Comparison of ENCODE assay signal across 25 mouse cellular contexts in genomic region chr13:21642418-21642817, GRCm38 (mm10). TPM values are rescaled to one million over a fixed set of nuclear protein-coding genes. Genes with fewer than 3 reads are reported as not detected.
A peak's percentile ranks its signal among the peaks of the same experiment; 100 is the strongest.
DNase-seq lines count a peak whose midpoint lies in the region; ATAC-seq and TF ChIP-seq lines count a peak whose summit lies in the region.
"Had no signal": no experiment of that assay in that cellular context is flagged by ENCODE, and none has a peak within 500 bp of the region (broad histone marks: within the 10 kb centered on the region; RNA-seq: fewer than 3 reads in every experiment).

TSS of gene Olfr11 (minus strand) at chr13:21642518.

- in situ Hi-C loops in CH12.LX (cut with MboI; ENCODE audit: low pct_ligation_motif_present, low pct_unique_long_range_greater_than_20kb, low sequenced_read_pairs): no loop called here

- no peak within 1 kb of the TSS for H3K4me3 ChIP-seq in CH12.LX (replicated peaks in 1 of 3; ENCODE audit: low read depth in 2 of 3, low read length in 2 of 3, poor library complexity in 1 of 3)
- no peak within 1 kb of the TSS for H3K4me3 ChIP-seq in brown adipose tissue, adult 24 weeks (ENCODE audit: insufficient read depth, low read depth, low read length)
- H3K4me3 ChIP-seq in lung, postnatal 0 days (ENCODE audit: low read depth, low read length): no peak within 1 kb of the TSS
- H3K4me3 ChIP-seq: embryonic facial prominence, embryonic 10.5 days; embryonic facial prominence, embryonic 12.5 days; forebrain, embryonic 13.5 days; forebrain, embryonic 15.5 days had no signal

- no peak within 1 kb of the TSS for H3K9ac ChIP-seq in CH12.LX (ENCODE audit: insufficient read depth, low read depth)
- no peak within 1 kb of the TSS for H3K9ac ChIP-seq in lung, postnatal 0 days (replicated peaks; ENCODE audit: low read depth)
- H3K9ac ChIP-seq: embryonic facial prominence, embryonic 12.5 days; forebrain, embryonic 13.5 days; forebrain, embryonic 15.5 days; forebrain, postnatal 0 days had no signal

- TF ChIP-seq RAD21 in CH12.LX (IDR thresholded peaks at IDR 0.05; ENCODE audit: low read depth, low read length): no peak

- H3K36me3 ChIP-seq in CH12.LX (replicated peaks in 1 of 2; ENCODE audit: control insufficient read depth in 1 of 2, insufficient read depth in 1 of 2, low read length in 1 of 2): no peaks in the 10 kb centered on the region
- no peaks in the 10 kb centered on the region for H3K36me3 ChIP-seq in lung, postnatal 0 days (ENCODE audit: insufficient read depth, low read length)
- H3K36me3 ChIP-seq: embryonic facial prominence, embryonic 10.5 days; embryonic facial prominence, embryonic 12.5 days; forebrain, embryonic 15.5 days had no signal

- H3K9me3 ChIP-seq in CH12.LX (replicated peaks; ENCODE audit: low read length): no peaks in the 10 kb centered on the region
- H3K9me3 ChIP-seq in lung, postnatal 0 days (ENCODE audit: low read length): no peaks in the 10 kb centered on the region
- H3K9me3 ChIP-seq: embryonic facial prominence, embryonic 10.5 days; embryonic facial prominence, embryonic 12.5 days; forebrain, embryonic 13.5 days; forebrain, embryonic 15.5 days had no signal

- no peaks in the 10 kb centered on the region for H3K79me2 ChIP-seq in CH12.LX (replicated peaks; ENCODE audit: control insufficient read depth, extremely low read depth, insufficient read depth, poor library complexity, severe bottlenecking)

- 89% methylated on average over 2 of the region's 2 CpGs for WGBS in lung, postnatal 0 days

- no peak for TF ChIP-seq EP300 in CH12.LX (IDR thresholded peaks at IDR 0.05; ENCODE audit: low read length)
- TF ChIP-seq EP300 in lung, postnatal 0 days (IDR thresholded peaks at IDR 0.05): no peak

- no peak for ATAC-seq in lung, postnatal 0 days
- ATAC-seq: CD4-positive, CD25-positive, alpha-beta regulatory T cell, adult 4 months; forebrain, embryonic 13.5 days; forebrain, embryonic 15.5 days; forebrain, postnatal 0 days had no signal

- peak; percentile 9 for DNase-seq in adrenal gland, postnatal 10 days
- no peak for DNase-seq in adrenal gland, adult 18-20 months (ENCODE audit: low spot score in 2 of 2)
- peak; percentile 29 for DNase-seq in CH12.LX (ENCODE audit: extremely low read depth)
- DNase-seq in ZHBTc4 (ENCODE audit: low read depth, low spot score): peak; percentile 2
- no peak for DNase-seq in cerebellum, adult 18-20 months
- DNase-seq in lung, postnatal 0 days (ENCODE audit: low spot score): no peak
- DNase-seq in kidney, postnatal 36 days: no peak
- DNase-seq: adrenal gland, adult 2 months; adrenal gland, postnatal 14 days; adrenal gland, postnatal 36 days; B cell, adult 2 months; cerebellum, adult 11-12 months; cerebellum, adult 9-10 months; cerebellum, postnatal 10 days; cerebellum, postnatal 25 days; forebrain, postnatal 0 days had no signal

- peak within 1 kb of the TSS; percentile 13 for H3K4me2 ChIP-seq in CH12.LX (ENCODE audit: insufficient read depth, low read depth, poor library complexity, severe bottlenecking)
- H3K4me2 ChIP-seq in lung, postnatal 0 days (replicated peaks; ENCODE audit: low read depth, low read length): no peak within 1 kb of the TSS
- H3K4me2 ChIP-seq: embryonic facial prominence, embryonic 12.5 days; forebrain, embryonic 13.5 days; forebrain, embryonic 15.5 days had no signal

- H3K27me3 ChIP-seq in CH12.LX (replicated peaks): no peaks in the 10 kb centered on the region
- no peaks in the 10 kb centered on the region for H3K27me3 ChIP-seq in lung, postnatal 0 days (replicated peaks; ENCODE audit: insufficient read depth, low read length)
- H3K27me3 ChIP-seq: embryonic facial prominence, embryonic 12.5 days; forebrain, embryonic 13.5 days; forebrain, embryonic 15.5 days had no signal

- dilution Hi-C loops in CH12.LX (cut with MboI; ENCODE audit: extremely low pct_ligation_motif_present, extremely low pct_unique_long_range_greater_than_20kb, low sequenced_read_pairs): no loop called here

- no peak for TF ChIP-seq POLR2A in CH12.LX (IDR thresholded peaks at IDR 0.05; ENCODE audit: low read depth, low read length)

- H3K27ac ChIP-seq in CH12.LX (ENCODE audit: insufficient read depth, low read depth): no peak within 1 kb of the TSS
- 0 out of 2 replicates have a peak within 1 kb of the TSS, but pooled peaks have one; percentile 46 for H3K27ac ChIP-seq in brown adipose tissue, adult 24 weeks (replicated peaks; ENCODE audit: low read depth, low read length)
- no peak within 1 kb of the TSS for H3K27ac ChIP-seq in lung, postnatal 0 days (ENCODE audit: low read length)
- H3K27ac ChIP-seq: embryonic facial prominence, embryonic 10.5 days; embryonic facial prominence, embryonic 12.5 days; forebrain, embryonic 13.5 days; forebrain, embryonic 15.5 days had no signal

- peaks cover 3 to 16% of the 10 kb centered on the region in 2 experiments; a peak in 3 of 4 replicates for H3K4me1 ChIP-seq in CH12.LX (ENCODE audit: control insufficient read depth in 1 of 2, insufficient read depth in 2 of 2)
- no peaks in the 10 kb centered on the region for H3K4me1 ChIP-seq in brown adipose tissue, adult 24 weeks (ENCODE audit: control insufficient read depth, insufficient read depth, insufficient read length, low read length)
- no peaks in the 10 kb centered on the region for H3K4me1 ChIP-seq in lung, postnatal 0 days (ENCODE audit: insufficient read depth, low read depth, low read length)
- H3K4me1 ChIP-seq: embryonic facial prominence, embryonic 10.5 days; embryonic facial prominence, embryonic 12.5 days; forebrain, embryonic 13.5 days; forebrain, embryonic 15.5 days had no signal

- TF ChIP-seq CTCF in CH12.LX (conservative IDR thresholded peaks at IDR 0.05 in 1 of 2, IDR thresholded peaks at IDR 0.05 in 1 of 2; ENCODE audit: low read depth in 2 of 2, low read length in 2 of 2): no peak
- TF ChIP-seq CTCF in lung, postnatal 0 days (IDR thresholded peaks at IDR 0.05): no peak

TF ChIP-seq in CH12.LX, 34 proteins besides CTCF, POLR2A, EP300 and RAD21:
- TF ChIP-seq MXI1 (IDR thresholded peaks at IDR 0.05; ENCODE audit: low read depth, low read length): no peak
- TF ChIP-seq HCFC1 (IDR thresholded peaks at IDR 0.05; ENCODE audit: low read depth, low read length): no peak
- TF ChIP-seq USF1 (IDR thresholded peaks at IDR 0.05; ENCODE audit: low read depth, low read length): no peak
- TF ChIP-seq POLR2AphosphoS2 (IDR thresholded peaks at IDR 0.05; ENCODE audit: low read depth, low read length): no peak
- TF ChIP-seq ZNF384 (IDR thresholded peaks at IDR 0.05; ENCODE audit: low read depth, low read length): no peak
- TF ChIP-seq IRF4 (IDR thresholded peaks at IDR 0.05; ENCODE audit: low read depth, low read length): no peak
- TF ChIP-seq RCOR1 (conservative IDR thresholded peaks at IDR 0.05; ENCODE audit: low read depth, low read length): no peak
- no peak for TF ChIP-seq NELFE (IDR thresholded peaks at IDR 0.05; ENCODE audit: low read depth, low read length)
- TF ChIP-seq BHLHE40 (IDR thresholded peaks at IDR 0.05; ENCODE audit: low read depth, low read length): no peak
- TF ChIP-seq MEF2A (IDR thresholded peaks at IDR 0.05; ENCODE audit: borderline replicate concordance, low read depth, low read length): no peak
- no peak for TF ChIP-seq USF2 (conservative IDR thresholded peaks at IDR 0.05; ENCODE audit: low read depth, low read length)
- no peak for TF ChIP-seq ZKSCAN1 (IDR thresholded peaks at IDR 0.05; ENCODE audit: borderline replicate concordance, low read depth, low read length)
- TF ChIP-seq JUN (IDR thresholded peaks at IDR 0.05; ENCODE audit: insufficient read depth, low read depth, low read length): no peak
- TF ChIP-seq GABPA (IDR thresholded peaks at IDR 0.05; ENCODE audit: insufficient replicate concordance, low read depth, low read length): no peak

RNA-seq across cellular contexts. Expression of gene Olfr11, which starts in this region (rescaled TPM):
- total RNA-seq in adrenal gland, postnatal 10 days (2021): not detected
- total RNA-seq in adrenal gland, adult 18-20 months (2021): not detected
- total RNA-seq in CH12.LX (2012; rRNA removed) (1.0 and 1.4 TPM in 2 replicates), CH12.LX (2014; rRNA removed) (0.34 and 0.70 TPM in 2 replicates)
- polyA plus RNA-seq in CH12.LX (2012; ENCODE audit: insufficient read length, low read depth): 0.23 and 1.3 TPM in 2 replicates
- not detected in 2 replicates for polyA plus RNA-seq in brown adipose tissue, adult 24 weeks (2012; ENCODE audit: insufficient read depth, insufficient read length, missing spikeins)
- polyA plus RNA-seq in lung, postnatal 0 days (2015; fragmentation: Nextera tagmentation; extraction: Ambion mirVana): not detected in 2 replicates
- total RNA-seq: adrenal gland, adult 2 months; adrenal gland, postnatal 14 days; adrenal gland, postnatal 36 days; forebrain, postnatal 0 days; gastrocnemius, adult 18-20 months had no signal
- polyA plus RNA-seq: adrenal gland, adult 2 months; CD4-positive, CD25-positive, alpha-beta regulatory T cell, adult 4 months; embryonic facial prominence, embryonic 10.5 days; embryonic facial prominence, embryonic 12.5 days; embryonic facial prominence, embryonic 14.5 days; forebrain, embryonic 11.5 days; forebrain, embryonic 13.5 days; forebrain, embryonic 15.5 days; forebrain, postnatal 0 days had no signal

Comparison
In these comparisons a context has a peak if more than half of its experiments do, and no peak if none do; other contexts are left out.
1. Peak in DNase-seq in adrenal gland, postnatal 10 days; RNA of the gene not detected or under 1 TPM.
2. DNase-seq: peak in CH12.LX (single experiment) and ZHBTc4 (single experiment); none in adrenal gland, adult 18-20 months (0 of 2), cerebellum, adult 18-20 months (0 of 2), lung, postnatal 0 days (single experiment) and kidney, postnatal 36 days (0 of 2).